Mouse (Mus musculus): ENCODE results near the gene Muc15.

DNA sequence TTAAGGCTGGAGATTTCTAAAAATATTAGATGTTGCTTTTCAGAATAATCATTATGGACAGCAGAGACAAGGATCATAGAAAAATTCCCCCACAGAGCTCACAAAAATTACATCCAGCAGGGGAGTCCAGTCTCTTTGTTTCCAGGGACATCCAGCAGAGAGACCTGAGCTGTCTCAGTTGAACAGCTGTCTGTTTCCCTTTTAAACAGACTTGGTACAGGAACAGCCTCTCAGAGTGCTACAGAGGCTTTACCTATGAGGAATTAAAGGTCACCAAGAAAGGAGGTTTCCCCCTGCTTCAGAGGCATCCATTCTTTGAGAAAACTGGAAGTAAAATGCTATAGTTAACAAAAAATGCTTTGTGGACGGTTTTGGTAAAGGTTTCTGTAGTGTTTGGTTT is 19.4 kb downstream of the Muc15 start:
- TF ChIP-seq CTCF (IDR thresholded peaks at IDR 0.05; ENCODE audit: low read depth): no peak
- TF ChIP-seq EP300 (IDR thresholded peaks at IDR 0.05; ENCODE audit: low read depth): no peak
